Mouse (Mus musculus): ENCODE measurements around the gene Eif2b2.

DNA sequence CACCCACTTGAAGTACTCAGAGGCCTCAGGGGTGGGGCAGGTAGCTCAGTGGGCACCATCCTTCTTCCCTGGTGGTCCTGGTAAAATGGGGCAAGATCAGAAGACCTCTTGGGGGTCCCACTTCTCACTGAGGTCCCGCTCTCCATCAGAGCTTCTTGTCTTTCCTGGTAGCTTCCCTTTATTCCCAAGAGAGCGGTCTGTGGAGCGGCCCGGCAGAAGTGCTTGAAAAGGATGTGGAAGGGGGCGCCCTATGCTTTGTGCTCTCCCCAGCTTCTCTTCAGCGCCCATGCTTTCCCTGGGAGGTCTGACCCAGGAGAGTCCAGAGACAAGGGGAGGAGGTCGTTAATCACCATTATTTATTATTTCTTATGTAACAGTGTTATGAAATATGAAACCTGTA is 21.9 kb upstream of the Eif2b2 start:
- TF ChIP-seq MAZ (IDR thresholded peaks at IDR 0.05; ENCODE audit: low read depth, low read length) (no peak), BHLHE40 (IDR thresholded peaks at IDR 0.05; ENCODE audit: low read depth, low read length) (no peak), MAFK (IDR thresholded peaks at IDR 0.05; ENCODE audit: insufficient replicate concordance, low read length) (no peak), E2F4 (IDR thresholded peaks at IDR 0.05; ENCODE audit: insufficient replicate concordance, low read depth, low read length) (no peak), NELFE (IDR thresholded peaks at IDR 0.05; ENCODE audit: low read depth, low read length) (no peak), ZKSCAN1 (IDR thresholded peaks at IDR 0.05; ENCODE audit: borderline replicate concordance, low read depth, low read length) (no peak), CTCF (conservative IDR thresholded peaks at IDR 0.05 in 1 of 2, IDR thresholded peaks at IDR 0.05 in 1 of 2; ENCODE audit: low read depth in 2 of 2, low read length in 2 of 2) (no peak), EP300 (IDR thresholded peaks at IDR 0.05; ENCODE audit: low read length) (no peak), USF2 (conservative IDR thresholded peaks at IDR 0.05; ENCODE audit: low read depth, low read length) (no peak), MEF2A (IDR thresholded peaks at IDR 0.05; ENCODE audit: borderline replicate concordance, low read depth, low read length) (no peak), RAD21 (IDR thresholded peaks at IDR 0.05; ENCODE audit: low read depth, low read length) (no peak), POLR2A (IDR thresholded peaks at IDR 0.05; ENCODE audit: low read depth, low read length) (no peak), JUN (IDR thresholded peaks at IDR 0.05; ENCODE audit: insufficient read depth, low read depth, low read length) (no peak), UBTF (IDR thresholded peaks at IDR 0.05; ENCODE audit: low read depth, low read length) (no peak)
